Mouse (Mus musculus): ENCODE results near the gene Car3.

DNA sequence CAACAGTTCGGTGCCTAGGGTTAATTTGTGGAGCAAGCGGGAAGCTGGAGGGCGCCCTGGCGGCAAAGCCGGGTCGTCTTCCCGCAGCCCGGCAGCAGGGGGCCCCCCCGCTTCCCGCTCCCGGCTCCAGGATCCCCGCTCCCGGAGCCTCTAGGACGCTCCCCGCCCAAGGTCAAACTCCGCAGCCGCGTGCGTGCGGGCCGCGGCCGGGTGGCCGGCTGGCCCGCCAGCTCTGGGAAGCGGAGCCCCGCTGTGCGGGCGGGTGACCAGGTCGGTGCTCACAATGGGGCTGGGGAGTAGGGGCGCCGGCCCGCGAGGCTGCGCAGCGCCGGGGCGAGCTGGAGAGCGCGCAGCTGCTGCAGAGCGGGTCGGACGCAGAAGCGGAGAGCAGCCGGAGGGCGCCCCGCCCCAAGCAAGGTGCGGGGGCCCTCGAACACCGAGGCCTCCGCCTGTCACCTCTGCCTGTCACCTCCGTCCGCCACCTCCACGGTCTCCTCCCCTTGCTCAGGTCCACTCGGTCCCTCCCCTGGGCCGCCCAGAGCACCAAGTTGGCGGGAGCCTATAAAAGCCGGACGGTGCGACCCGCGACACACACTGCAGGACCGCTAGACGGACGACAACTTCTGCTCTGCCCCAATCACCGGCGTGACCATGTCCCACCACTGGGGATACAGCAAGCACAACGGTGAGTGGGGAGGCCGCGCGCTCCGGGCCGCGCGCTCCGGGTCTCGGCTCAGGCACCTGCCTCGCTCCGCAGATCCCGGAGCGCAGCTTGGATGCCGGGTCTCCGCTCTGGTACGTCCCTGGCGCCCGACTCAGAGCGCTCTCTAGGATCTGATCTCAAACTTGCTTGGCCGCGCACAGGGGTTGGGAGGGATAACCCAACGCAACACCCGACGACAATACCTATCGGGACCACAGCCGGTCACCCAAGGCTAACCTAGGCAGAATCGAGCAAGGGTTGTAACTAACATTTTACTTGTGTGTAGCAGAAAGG lies 23.1 kb downstream of the Car3 start, which contains the start of gene Car2:
- TF ChIP-seq CTCF (IDR thresholded peaks at IDR 0.05; ENCODE audit: low read depth, low read length) (peak; percentile 67), POLR2A (IDR thresholded peaks at IDR 0.05; ENCODE audit: extremely low read depth, insufficient read depth, low read length) (no peak)

Measured in liver, adult 2 months (tissue).